Mouse (Mus musculus): ENCODE data around the gene Med18. TPM values are rescaled to one million over a fixed set of nuclear protein-coding genes. Genes with fewer than 3 reads are reported as not detected.
A peak's percentile ranks its signal among the peaks of the same experiment; 100 is the strongest.
"Not testable (repeated sequence)": the region's sequence is repeated elsewhere in the genome, so short reads cannot be mapped to it uniquely, and the experiment has no call there.

The Med18 gene
- polyA plus RNA-seq, 1 experiment: 5.3 TPM

DNA sequence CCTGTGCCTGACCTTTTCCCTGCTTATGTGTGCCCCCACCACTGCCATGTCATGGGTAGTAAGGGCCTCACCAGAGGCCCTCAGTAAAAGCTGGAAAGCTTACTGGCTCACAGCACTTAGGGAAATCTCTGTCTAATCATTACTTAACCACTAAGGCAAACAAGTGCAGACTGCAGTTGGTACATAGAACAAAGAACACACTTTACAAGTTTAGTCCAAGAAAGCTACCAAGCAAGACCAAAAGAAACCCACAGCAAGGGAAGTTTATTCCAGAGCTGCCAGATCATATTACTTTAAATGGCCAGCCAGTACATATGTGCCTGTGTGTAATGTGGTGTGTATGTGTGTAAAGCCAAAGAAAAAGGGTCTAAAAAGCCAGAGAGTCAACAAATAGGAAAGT lies 47.8 kb downstream of the Med18 start:
- peaks cover 72% of the 10 kb centered on the region for H3K79me2 ChIP-seq (ENCODE audit: control insufficient read depth, insufficient read depth)
- H3K4me2 ChIP-seq (ENCODE audit: low read depth): no peak overlapping the region
- no peak overlapping the region for H3ac ChIP-seq (ENCODE audit: control insufficient read depth, insufficient read length)
- no peak for TF ChIP-seq SRF (IDR thresholded peaks at IDR 0.05; ENCODE audit: control insufficient read depth, insufficient read length, low read depth)
- no peak for TF ChIP-seq USF1 (IDR thresholded peaks at IDR 0.05; ENCODE audit: low read depth)
- TF ChIP-seq E2F4 (IDR thresholded peaks at IDR 0.05; ENCODE audit: insufficient read depth): no peak
- TF ChIP-seq MYOD1 (IDR thresholded peaks at IDR 0.05; ENCODE audit: control insufficient read depth in 1 of 3, insufficient read length in 2 of 3, low read depth in 2 of 3): no peak
- TF ChIP-seq MYOG (IDR thresholded peaks at IDR 0.05; ENCODE audit: control insufficient read depth in 1 of 3, insufficient read depth in 1 of 3, insufficient read length in 2 of 3, low read depth in 2 of 3): no peak
- TF ChIP-seq TCF12 (IDR thresholded peaks at IDR 0.05; ENCODE audit: insufficient read depth, poor library complexity, severe bottlenecking): no peak
- no peak for TF ChIP-seq TCF3 (IDR thresholded peaks at IDR 0.05; ENCODE audit: insufficient read length, low read depth)
- TF ChIP-seq POLR2AphosphoS2 (IDR thresholded peaks at IDR 0.05; ENCODE audit: insufficient read length, low read depth): no peak
- no peak for TF ChIP-seq REST (IDR thresholded peaks at IDR 0.05; ENCODE audit: insufficient read depth, insufficient read length)
- TF ChIP-seq MAX (IDR thresholded peaks at IDR 0.05; ENCODE audit: low read depth): no peak
- no peak for TF ChIP-seq CEBPB (IDR thresholded peaks at IDR 0.05; ENCODE audit: insufficient read depth, poor library complexity, severe bottlenecking)
- no peak for TF ChIP-seq POLR2A (IDR thresholded peaks at IDR 0.05; ENCODE audit: insufficient read length, low read depth)
- no peak overlapping the region for H3K4me3 ChIP-seq
- no peaks in the 10 kb centered on the region for H3K27me3 ChIP-seq (ENCODE audit: control insufficient read depth, insufficient read depth, insufficient read length)
- no peaks in the 10 kb centered on the region for H3K36me3 ChIP-seq (ENCODE audit: control insufficient read depth, insufficient read depth)

GRCm38 (mm10) chr4:132413257-132413656 lies 50.5 kb downstream of the Med18 start:
- H3ac ChIP-seq (ENCODE audit: control insufficient read depth, insufficient read length); H3K27me3 ChIP-seq (ENCODE audit: control insufficient read depth, insufficient read depth, insufficient read length); H3K36me3 ChIP-seq (ENCODE audit: control insufficient read depth, insufficient read depth); H3K4me2 ChIP-seq (ENCODE audit: low read depth); H3K4me3 ChIP-seq: not testable (repeated sequence)
- peaks cover 74% of the 10 kb centered on the region for H3K79me2 ChIP-seq (ENCODE audit: control insufficient read depth, insufficient read depth)

DNA sequence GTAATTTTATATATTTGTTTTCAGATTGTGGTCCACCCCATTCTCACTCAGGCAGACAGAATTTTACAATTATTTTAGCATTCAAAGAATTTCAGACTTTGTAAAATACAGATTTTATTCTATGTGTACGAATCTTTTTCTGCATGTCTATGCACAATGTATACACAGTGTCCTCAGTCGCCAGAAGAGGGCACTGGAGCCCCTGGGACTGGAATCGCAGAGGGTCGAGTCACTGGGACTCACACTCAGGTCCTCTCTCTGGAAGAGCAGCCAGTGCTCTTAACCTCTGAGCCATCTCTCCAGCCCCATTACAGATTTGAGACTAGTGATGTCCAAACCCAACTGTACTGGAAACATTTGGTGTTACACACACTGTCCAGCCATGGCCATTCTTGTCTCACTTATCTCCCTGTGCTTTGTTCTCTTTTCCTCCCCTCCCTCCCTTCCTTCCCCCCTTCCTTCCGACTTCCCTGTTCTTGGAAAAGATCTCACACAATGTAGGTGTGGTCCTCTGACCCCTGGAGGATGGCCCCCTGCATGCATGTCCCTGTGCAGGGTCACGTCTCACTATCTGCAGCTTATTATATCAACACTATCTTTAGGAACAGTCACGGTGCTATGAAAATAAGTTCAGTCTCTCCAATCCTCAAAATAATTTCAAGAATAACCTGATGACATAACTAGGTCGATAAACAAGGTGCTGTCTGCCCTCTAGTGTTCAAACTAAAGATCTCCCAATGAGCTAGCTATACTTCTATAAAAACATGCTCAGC lies 52.2 kb downstream of the Med18 start:
- Histone ChIP-seq H3K79me2 (ENCODE audit: control insufficient read depth, insufficient read depth) (peaks cover 75% of the 10 kb centered on the region), H3K4me3 (no peak overlapping the region), H3K27me3 (ENCODE audit: control insufficient read depth, insufficient read depth, insufficient read length) (no peaks in the 10 kb centered on the region), H3K36me3 (ENCODE audit: control insufficient read depth, insufficient read depth) (no peaks in the 10 kb centered on the region), H3ac (ENCODE audit: control insufficient read depth, insufficient read length) (no peak overlapping the region), H3K4me2 (ENCODE audit: low read depth) (peak overlapping the region; percentile 28)
- TF ChIP-seq USF1 (IDR thresholded peaks at IDR 0.05; ENCODE audit: low read depth) (no peak), MAX (IDR thresholded peaks at IDR 0.05; ENCODE audit: low read depth) (no peak), TCF12 (IDR thresholded peaks at IDR 0.05; ENCODE audit: insufficient read depth, poor library complexity, severe bottlenecking) (no peak)

- no peaks in the 10 kb centered on the region for H3K27me3 ChIP-seq (ENCODE audit: control insufficient read depth, insufficient read depth, insufficient read length)
- H3K4me3 ChIP-seq: no peak overlapping the region
- H3K4me2 ChIP-seq (ENCODE audit: low read depth): no peak overlapping the region
- no peak overlapping the region for H3ac ChIP-seq (ENCODE audit: control insufficient read depth, insufficient read length)
- peaks cover 78% of the 10 kb centered on the region for H3K79me2 ChIP-seq (ENCODE audit: control insufficient read depth, insufficient read depth)
- H3K36me3 ChIP-seq (ENCODE audit: control insufficient read depth, insufficient read depth): no peaks in the 10 kb centered on the region
- TF ChIP-seq POLR2A (IDR thresholded peaks at IDR 0.05; ENCODE audit: insufficient read length, low read depth) (no peak), SRF (IDR thresholded peaks at IDR 0.05; ENCODE audit: control insufficient read depth, insufficient read length, low read depth) (no peak)
Observed at GRCm38 (mm10) chr4:132409587-132410229, 54.0 kb downstream of the Med18 start.

Other genes starting within 250 kb of the Med18 start
- gene Gmeb1, start 202.3 kb downstream of the Med18 start, polyA plus RNA-seq (2012; fragmentation: generic; extraction: Trizol): 11.7 TPM
- 26.6 TPM for gene Taf12, start 189.5 kb downstream of the Med18 start, polyA plus RNA-seq (2012; fragmentation: generic; extraction: Trizol)
- 0.30 TPM for gene Rab42, start 160.5 kb downstream of the Med18 start, polyA plus RNA-seq (2012; fragmentation: generic; extraction: Trizol)
- gene Trnau1ap, start 134.4 kb downstream of the Med18 start, polyA plus RNA-seq (2012; fragmentation: generic; extraction: Trizol): 51.6 TPM
- 33.2 TPM for gene Rcc1, start 110.3 kb downstream of the Med18 start, polyA plus RNA-seq (2012; fragmentation: generic; extraction: Trizol)
- gene Phactr4, start 41.4 kb downstream of the Med18 start, polyA plus RNA-seq (2012; fragmentation: generic; extraction: Trizol): 15.8 TPM
- 71.5 TPM for gene Sesn2, start 46.6 kb upstream of the Med18 start, polyA plus RNA-seq (2012; fragmentation: generic; extraction: Trizol)
- 477 TPM for gene Atpif1, start 69.7 kb upstream of the Med18 start, polyA plus RNA-seq (2012; fragmentation: generic; extraction: Trizol)
- 95.1 TPM for gene Dnajc8, start 71.6 kb upstream of the Med18 start, polyA plus RNA-seq (2012; fragmentation: generic; extraction: Trizol)
- gene Ptafr, start 100.1 kb upstream of the Med18 start, polyA plus RNA-seq (2012; fragmentation: generic; extraction: Trizol): not detected
- gene Eya3, start 175.1 kb upstream of the Med18 start, polyA plus RNA-seq (2012; fragmentation: generic; extraction: Trizol): 22.2 TPM

All from myocyte (in vitro differentiated cells).